Mouse (Mus musculus): ENCODE measurements around the gene Camk2g.

The Camk2g gene

GRCm38 (mm10) chr14:20784708-20785107 lies 9.2 kb downstream of the Camk2g start:
- DNase-seq (ENCODE audit: low read depth) = no peak

DNA sequence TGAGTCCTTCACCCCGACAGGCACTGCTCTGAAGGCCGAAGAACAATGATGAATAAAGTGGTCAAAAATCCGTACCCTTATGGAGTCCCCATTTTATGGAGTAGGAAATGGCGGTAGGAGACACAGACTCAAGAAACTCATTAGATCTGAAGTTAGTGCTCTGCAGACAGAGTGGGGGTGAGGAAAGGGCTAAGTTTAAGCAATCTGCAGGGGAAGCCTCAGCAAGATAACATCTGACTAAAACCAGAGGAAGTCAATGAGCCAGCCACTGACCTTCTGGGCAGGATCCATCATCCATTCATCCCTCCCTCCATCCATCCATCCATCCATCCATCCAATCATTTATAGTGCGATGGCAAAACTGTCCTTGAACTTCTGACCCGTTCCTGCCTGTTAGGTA lies 10.4 kb downstream of the Camk2g start:
- DNase-seq (ENCODE audit: low read depth) = no peak

GRCm38 (mm10) chr14:20782860-20783259 lies 11.0 kb downstream of the Camk2g start:
- DNase-seq (ENCODE audit: low read depth) = no peak

GRCm38 (mm10) chr14:20780217-20780616 lies 13.7 kb downstream of the Camk2g start:
- DNase-seq (ENCODE audit: low read depth) = no peak

DNA sequence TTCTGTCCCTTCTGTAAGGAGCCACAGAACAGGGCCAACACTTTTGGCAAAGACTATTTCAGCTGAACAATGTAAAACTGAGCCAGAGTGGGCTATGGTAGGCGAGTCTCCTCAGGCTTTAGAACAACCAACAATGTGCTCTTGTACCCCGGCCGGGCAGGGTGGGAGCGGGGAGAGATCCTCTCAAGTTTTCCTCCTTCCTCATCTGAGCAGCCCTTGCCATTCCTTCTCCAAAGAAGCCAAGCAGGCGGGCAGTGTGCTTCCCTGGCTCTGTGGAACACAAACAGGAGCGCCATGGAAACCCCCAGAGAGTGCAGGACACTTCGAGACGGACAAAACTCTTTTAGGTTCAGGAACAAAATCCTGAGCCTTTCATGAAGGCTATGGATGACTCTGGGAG lies 15.4 kb downstream of the Camk2g start:
- DNase-seq (ENCODE audit: low read depth) = no peak

DNA sequence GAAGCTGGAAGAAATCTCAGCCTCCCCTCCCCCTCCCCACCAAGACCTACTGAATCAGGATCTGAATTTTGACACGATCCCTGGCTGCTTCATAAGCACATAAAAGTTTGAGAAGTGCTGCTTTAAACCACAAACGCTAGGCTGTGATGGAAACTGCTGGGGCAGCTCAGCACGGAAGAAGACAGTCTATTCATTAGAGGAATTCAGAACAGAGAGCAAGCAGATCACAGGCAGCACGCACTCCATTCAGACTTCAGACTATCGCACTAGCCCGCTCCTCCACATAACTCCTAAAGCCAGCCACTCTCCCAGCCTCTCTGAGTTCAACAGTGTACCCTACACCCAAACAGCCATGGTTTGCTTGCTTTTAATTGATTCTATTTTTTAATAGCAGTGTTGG lies 18.2 kb downstream of the Camk2g start:
- DNase-seq (ENCODE audit: low read depth) = no peak

DNA sequence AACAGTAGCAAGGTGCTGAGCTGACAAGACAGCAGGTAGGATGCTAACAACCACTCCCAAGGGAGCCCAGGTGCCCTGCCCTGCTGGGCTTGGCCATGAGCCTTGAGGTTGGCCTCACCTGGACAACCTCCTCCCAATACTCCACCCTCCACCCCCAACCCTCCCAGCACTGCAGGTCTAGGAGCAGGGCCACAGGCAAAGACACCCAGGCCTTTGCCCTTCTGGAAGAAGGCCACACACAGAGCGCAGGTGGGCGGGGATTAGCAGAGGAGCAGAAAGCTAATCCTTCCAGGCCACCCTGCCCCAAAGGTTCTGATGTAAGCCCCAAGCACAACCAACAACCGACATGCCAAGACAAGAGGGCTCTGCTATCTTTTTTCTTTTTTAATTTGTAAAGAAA lies 20.5 kb downstream of the Camk2g start:
- no peak for DNase-seq (ENCODE audit: low read depth)

DNA sequence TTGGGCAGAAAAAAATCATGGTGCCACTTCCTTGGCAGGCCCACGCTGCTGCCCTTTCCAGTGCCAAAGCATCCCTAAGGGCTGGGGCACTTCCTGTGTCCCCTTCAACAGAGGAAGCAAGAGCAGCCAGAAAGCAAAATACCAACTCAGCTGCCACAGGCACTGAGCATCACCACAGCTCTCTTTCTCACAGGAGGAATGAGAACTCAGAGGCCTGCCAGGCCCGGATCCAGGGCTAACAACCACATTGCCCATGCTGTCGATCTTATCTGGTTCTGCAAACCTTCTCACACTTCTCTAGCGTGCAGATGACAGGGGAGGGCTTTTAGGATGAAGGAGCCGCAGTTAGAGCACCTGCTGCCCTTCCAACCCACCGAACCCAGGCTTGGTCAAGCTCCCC lies 21.1 kb downstream of the Camk2g start:
- DNase-seq (ENCODE audit: low read depth) = no peak

GRCm38 (mm10) chr14:20771941-20772340 lies 21.9 kb downstream of the Camk2g start:
- DNase-seq (ENCODE audit: low read depth) = no peak

DNA sequence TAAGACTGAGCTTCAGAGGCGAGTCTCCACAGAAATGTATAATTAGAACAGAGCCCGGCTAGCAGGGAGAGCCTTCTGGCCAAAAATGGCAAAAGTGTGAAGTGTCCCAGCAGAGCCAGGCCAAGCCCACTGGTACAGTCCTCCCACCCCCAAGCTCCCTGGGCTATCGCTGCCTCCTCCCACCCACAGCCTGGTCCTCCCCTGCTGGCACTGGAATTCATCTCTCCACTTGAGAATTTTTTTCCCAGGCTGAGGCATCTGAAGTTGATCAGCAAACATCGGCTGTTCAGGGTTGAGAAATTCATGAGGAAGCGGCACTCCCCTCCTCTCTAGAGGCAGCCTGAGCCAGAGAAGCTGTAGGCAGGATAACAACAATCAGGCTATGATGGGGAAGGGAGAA lies 25.3 kb downstream of the Camk2g start:
- no peak for DNase-seq (ENCODE audit: low read depth)

GRCm38 (mm10) chr14:20767936-20768335 lies 26.0 kb downstream of the Camk2g start:
- DNase-seq (ENCODE audit: low read depth) = no peak

DNA sequence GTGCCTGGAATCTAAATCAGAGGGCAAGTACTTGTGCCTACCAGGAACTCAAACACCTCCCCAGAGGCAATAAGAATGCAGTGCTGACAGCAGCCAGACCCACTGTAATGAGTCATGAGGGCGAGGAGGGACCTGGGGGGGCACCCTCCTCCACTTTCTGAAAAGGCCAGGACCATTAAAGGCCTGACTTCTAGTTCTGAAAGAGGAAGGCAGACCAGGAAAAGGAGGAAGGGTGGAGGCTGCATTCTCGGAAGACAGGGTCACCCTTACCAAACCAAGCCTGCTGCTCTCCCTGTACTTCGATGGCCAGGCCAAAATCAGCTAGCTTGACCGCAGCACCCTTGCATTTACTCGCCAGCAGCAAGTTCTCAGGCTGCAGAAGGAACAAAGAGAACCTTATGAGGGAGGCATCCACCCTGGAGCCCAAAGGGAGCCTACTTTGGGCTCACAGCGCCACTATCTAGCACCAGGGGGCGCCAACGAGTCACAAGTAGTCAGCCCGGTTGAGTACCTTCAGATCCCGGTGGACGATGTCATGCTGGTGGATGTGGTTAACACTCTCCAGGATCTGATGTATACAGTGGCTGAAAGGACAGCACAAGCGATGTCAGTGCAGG lies 28.1 kb downstream of the Camk2g start:
- peak; percentile 78 for DNase-seq (ENCODE audit: low read depth)

- no peak for DNase-seq (ENCODE audit: low read depth)
Observed at GRCm38 (mm10) chr14:20764942-20765341, 28.9 kb downstream of the Camk2g start.

GRCm38 (mm10) chr14:20758768-20759435 lies 35.0 kb downstream of the Camk2g start:
- no peak for DNase-seq (ENCODE audit: low read depth)

DNA sequence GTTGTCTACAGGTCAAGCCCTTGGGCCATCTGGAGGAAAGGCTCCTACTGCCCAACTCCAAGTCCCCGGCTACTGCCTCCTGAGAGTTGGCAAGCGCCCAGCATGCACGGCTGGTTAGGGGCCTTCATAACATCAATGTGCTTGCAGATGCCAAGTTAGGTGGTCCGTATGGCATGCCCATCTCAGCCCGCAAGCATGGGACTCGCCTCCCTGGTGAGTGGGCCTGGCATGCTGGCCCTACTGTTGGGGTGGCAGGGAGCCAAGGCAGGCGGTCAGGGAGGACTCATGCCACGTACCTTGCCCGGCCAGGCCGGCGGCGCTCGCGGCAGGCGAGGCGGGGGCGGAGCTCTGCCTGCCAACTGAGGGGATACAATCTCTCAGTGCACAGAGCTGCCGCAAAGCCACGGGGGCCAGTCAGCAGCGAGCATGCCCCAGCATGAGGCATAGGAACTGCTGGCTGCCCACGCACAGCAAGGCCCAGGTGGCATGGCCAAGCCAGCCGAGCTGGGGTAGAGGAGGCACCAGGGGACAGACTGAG lies 36.4 kb downstream of the Camk2g start:
- no peak for DNase-seq (ENCODE audit: low read depth)

- no peak for DNase-seq (ENCODE audit: low read depth)
Observed at GRCm38 (mm10) chr14:20753792-20754191, 40.1 kb downstream of the Camk2g start.

DNA sequence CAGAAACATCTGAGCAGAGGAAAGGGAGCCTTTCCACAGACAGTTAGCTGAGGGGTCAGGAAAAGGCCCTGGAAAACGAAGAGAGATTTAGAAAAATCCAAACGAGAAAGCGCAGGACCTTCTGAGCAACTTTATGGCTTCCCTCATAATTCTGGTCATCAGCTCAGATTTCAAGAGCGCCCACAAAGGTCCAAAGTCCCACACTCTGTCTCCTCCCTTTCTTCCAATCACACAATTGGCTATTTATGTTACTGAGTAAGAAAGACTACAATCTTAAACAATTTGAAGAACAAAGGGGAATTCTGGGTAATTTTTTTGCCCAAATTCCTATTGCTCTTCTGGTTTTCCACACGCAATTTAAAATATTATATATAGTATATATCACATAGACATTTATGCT lies 43.4 kb downstream of the Camk2g start:
- DNase-seq (ENCODE audit: low read depth) = no peak

DNA sequence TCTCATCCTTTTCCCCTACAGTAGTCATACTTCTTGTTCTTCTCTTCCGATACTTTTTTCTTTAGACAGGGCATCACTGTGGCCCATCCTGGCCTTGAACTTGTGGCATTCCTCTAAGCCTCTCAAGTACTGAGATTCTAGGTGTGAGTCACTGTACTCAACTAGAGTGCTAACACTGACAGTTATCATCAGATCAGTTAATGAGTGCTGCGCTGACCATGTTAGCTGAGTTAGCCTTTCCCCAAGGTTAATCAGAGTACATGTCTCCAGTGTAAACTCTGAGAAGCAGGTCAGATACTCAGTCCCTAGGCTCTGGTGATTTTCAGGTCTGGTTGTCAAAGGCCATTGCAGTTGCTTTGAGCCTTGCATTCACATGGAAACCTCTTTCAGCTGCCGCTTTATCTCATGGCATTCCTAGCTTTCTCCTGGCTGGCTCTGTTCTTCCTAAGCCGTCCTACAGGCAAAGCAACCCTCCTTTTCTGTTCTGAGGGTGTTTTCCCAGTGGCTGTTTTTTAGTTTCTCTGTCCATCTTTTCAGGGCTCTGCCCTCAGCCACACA lies 44.3 kb downstream of the Camk2g start:
- DNase-seq (ENCODE audit: low read depth) = no peak

DNA sequence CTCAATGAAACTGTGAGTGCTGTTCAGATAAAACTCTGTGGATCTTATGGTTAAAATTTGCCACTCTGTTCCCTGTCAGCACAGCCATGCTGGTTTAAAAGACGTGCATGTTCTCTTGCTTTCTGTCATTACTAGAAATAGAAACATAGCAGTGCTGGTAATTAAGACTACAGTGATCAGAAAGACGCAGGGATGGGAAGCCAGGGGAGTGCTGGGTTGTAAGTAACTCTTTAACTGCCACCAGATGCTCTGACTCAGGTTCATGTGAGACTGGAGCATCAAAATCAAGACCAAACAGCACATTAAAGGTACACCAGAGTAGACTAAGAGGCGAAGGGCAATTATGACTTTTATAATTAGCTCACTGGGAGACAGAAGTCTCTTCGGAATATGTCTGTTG lies 45.5 kb downstream of the Camk2g start:
- DNase-seq (ENCODE audit: low read depth) = no peak

DNA sequence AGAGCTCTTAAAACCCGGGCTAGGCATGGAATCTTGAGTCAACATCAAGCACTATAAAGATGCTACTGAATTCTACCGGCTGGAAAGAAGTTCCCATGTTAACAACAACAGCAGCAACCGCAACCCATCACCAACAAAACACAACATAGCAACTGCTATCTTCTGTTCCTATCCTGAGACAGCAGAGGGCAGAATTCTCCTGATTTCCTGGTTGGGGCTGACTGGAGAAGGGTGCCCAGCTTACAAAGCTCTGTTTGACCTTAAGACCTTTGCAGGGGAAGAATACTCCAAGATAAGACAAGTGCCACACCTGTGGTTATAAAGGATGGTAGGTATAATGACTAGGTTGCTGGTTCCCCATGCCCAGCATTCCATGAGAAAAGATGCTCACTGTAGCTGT lies 47.0 kb downstream of the Camk2g start:
- no peak for DNase-seq (ENCODE audit: low read depth)

DNA sequence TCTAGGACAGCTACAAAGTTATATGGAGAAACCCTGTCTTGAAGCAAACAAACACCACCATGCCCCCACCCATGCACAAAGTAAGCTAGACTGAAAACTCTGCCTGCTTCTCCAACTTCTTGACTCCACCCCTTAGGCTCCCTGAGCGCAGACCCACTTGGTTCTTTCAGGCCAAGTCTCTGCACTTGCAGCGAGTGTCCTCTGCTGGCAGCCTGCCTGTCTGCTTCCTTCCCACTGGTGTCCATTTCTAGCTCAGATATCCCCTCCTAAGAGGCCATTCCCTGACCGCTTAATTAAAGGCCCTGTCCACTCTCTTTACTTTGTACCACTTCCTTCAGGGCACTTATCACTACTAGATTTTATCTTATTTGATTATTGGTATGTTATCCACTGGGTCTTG lies 50.3 kb downstream of the Camk2g start:
- DNase-seq (ENCODE audit: low read depth) = no peak

DNA sequence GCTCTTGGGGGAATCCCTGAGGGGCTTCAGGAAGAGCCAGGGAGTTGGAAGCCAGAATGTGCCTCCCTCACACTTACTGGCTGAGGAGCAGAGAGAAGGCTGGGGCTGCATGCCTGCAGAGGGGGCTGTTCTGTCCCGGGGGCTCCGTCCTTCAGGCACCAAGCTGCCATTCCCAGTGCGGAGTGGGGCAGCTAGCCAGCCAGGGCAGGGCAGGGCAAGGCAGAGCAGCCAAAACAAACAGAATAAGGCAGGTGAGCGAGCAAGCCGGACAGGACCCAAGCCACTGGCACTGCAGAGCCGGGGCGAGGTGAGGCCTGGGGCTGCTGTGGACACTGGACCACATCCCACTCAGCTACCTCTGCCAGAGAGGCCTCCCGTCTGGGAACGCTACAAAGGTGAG lies 52.6 kb downstream of the Camk2g start:
- DNase-seq (ENCODE audit: low read depth) = no peak

DNA sequence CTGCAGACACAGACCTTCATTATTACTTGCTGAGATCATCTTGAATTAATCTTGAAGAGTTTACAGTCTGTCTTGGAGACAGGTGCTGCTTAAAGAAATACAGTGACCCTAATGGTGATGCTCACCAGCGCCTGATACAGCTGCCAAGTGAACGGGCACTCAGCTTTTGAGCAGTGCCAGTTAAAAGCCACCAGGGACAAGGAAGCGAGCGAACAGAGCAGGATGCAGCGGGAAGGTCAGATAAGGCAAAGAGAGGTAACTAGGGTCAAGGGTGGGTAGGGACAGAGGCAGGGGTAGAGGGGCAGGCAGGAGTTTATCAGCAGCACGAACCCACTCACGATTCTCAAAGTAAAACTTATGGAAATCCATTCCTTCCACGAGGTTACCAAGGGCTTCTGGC lies 55.4 kb downstream of the Camk2g start:
- no peak for DNase-seq (ENCODE audit: low read depth)

DNA sequence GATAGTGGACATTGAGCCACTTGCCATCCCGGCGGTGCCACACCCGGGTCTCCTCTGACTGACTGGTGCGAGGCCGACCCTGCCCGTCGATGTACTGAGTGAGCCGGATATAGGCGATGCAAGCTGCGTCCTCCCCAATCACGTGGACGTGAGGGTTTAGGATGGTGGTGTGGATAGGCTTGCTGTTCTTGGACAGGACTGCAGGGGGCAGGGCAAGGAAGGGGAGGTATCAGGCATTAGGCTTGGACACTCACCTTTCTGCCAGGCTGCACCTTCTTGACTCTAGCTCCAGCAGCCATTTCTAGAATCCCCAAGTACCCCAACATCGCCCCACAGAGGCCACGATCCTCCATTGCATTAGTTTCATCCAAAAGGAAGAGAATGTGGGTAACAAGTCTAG lies 56.6 kb downstream of the Camk2g start:
- DNase-seq (ENCODE audit: low read depth) = peak; percentile 42
